Mouse (Mus musculus) layer of hippocampus, adult 6 months (tissue): ENCODE data around the gene Fam151a. TPM values are rescaled to one million over a fixed set of nuclear protein-coding genes. Genes with fewer than 3 reads are reported as not detected.

Experiments used
- long read RNA-seq, 2 experiments: library from polyadenylated mRNA; unstranded; transcript quantifications; one replicate each; pipeline ENCODE4 v2.0.0; 2019 to 2020
- polyA plus RNA-seq: library from polyadenylated mRNA; unstranded; fragments of <200 nt; fragmentation: Nextera tagmentation; gene quantifications from 2 replicates; pipeline ENCODE4 v1.2.3, GENCODE M21; 2021

Gene Fam151a
- polyA plus RNA-seq: not detected in 2 replicates
- long read RNA-seq, experiment 1: 0 reads
- long read RNA-seq, experiment 2: 0 reads

GRCm38 (mm10) chr4:106733636-106734035, at the start of gene Fam151a:
Gene Fam151a, plus strand, starts transcription at chr4:106733889.

GRCm38 (mm10) chr4:106730814-106731213, 2.9 kb upstream of the Fam151a start, which contains the start of gene Mroh7:
Gene Mroh7, minus strand, starts transcription at chr4:106730925.

Other genes with a start within 250 kb of the Fam151a start
- gene Bsnd, start 241.6 kb upstream of the Fam151a start, polyA plus RNA-seq: not detected in 2 replicates
- gene Dhcr24, start 172.9 kb upstream of the Fam151a start, polyA plus RNA-seq: 16.8 and 18.7 TPM in 2 replicates
- gene Lexm, start 116.6 kb upstream of the Fam151a start, polyA plus RNA-seq: 0.26 TPM in 1 of 2 replicates, not detected in the other
- gene Ttc22, start 111.5 kb upstream of the Fam151a start, polyA plus RNA-seq: 0.35 and 0.53 TPM in 2 replicates
- 12.2 and 16.0 TPM in 2 replicates for gene Pars2, start 82.8 kb upstream of the Fam151a start, polyA plus RNA-seq
- 32.0 and 32.8 TPM in 2 replicates for gene Ttc4, start 54.9 kb upstream of the Fam151a start, polyA plus RNA-seq
- gene Mroh7, start 3.0 kb upstream of the Fam151a start, polyA plus RNA-seq: 0.21 and 0.25 TPM in 2 replicates
- gene Acot11, start 71.1 kb downstream of the Fam151a start, polyA plus RNA-seq: 7.7 and 9.1 TPM in 2 replicates
- 19.4 and 21.0 TPM in 2 replicates for gene Ssbp3, start 176.8 kb downstream of the Fam151a start, polyA plus RNA-seq